In the genomic region with DNA sequence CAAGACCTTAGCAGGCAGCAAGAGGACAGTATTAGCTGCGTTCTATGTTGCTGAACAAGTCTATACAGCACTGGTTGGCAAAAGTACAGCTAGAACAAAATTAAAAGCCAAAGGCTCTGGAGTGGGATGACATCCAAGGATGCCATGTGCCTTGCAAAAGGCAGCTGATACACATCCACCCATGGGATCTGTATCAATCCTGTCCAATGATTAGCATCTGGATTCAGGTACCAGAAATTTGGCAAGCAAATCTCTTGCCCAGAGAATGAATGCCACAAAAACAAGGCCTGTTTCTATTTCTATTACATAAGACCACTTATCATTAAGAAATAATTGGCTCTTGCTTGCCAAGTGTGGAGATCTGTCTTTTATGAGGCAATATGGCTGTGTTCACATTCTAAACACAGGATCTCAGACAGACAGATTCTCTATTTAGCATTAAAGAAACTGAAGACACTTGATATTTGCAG, we compare ENCODE assay signal across 25 mouse cellular contexts.
DNase-seq lines count a peak whose midpoint lies in the region; ATAC-seq and TF ChIP-seq lines count a peak whose summit lies in the region.
"Had no signal": no experiment of that assay in that cellular context is flagged by ENCODE, and none has a peak within 500 bp of the region (broad histone marks: within the 10 kb centered on the region; RNA-seq: fewer than 3 reads in every experiment).

No protein-coding gene starts in this region.

- no peak for DNase-seq in hindbrain, embryonic 11.5 days (ENCODE audit: low spot score)
- no peak for DNase-seq in neural tube, embryonic 10.5 days (ENCODE audit: extremely low spot score, low spot score)
- DNase-seq in hindbrain, postnatal 0 days (ENCODE audit: low spot score) = peak; percentile 18
- DNase-seq in T-cell, adult 2 months (ENCODE audit: low spot score) = no peak
- DNase-seq: adrenal gland, adult 2 months; cerebellum, adult 2 months; gastrocnemius, postnatal 25 days; heart, postnatal 36 days; kidney, adult 2 months; kidney, postnatal 10 days; lung, adult 18-20 months; right cerebral cortex, adult 18-20 months; right cerebral cortex, postnatal 4 days; thymus, postnatal 25 days had no signal

- no peak overlapping the region for H3K4me2 ChIP-seq in forebrain, embryonic 13.5 days
- H3K4me2 ChIP-seq in forebrain, embryonic 12.5 days = no peak overlapping the region
- no peak overlapping the region for H3K4me2 ChIP-seq in hindbrain, embryonic 16.5 days (ENCODE audit: low read length)
- no peak overlapping the region for H3K4me2 ChIP-seq in hindbrain, embryonic 11.5 days (replicated peaks; ENCODE audit: low read depth, low read length)
- H3K4me2 ChIP-seq in neural tube, embryonic 14.5 days (ENCODE audit: low read depth, low read length) = no peak overlapping the region
- no peak overlapping the region for H3K4me2 ChIP-seq in hindbrain, postnatal 0 days (ENCODE audit: low read depth, low read length)
- H3K4me2 ChIP-seq: heart, embryonic 15.5 days; limb, embryonic 12.5 days; liver, embryonic 12.5 days; midbrain, embryonic 12.5 days; neural tube, embryonic 15.5 days had no signal

- 74% methylated on average over 1 of the region's 1 CpGs for WGBS in forebrain, embryonic 13.5 days
- WGBS in forebrain, embryonic 12.5 days = 84% methylated on average over 1 of the region's 1 CpGs
- WGBS in hindbrain, embryonic 16.5 days = 71% methylated on average over 1 of the region's 1 CpGs
- WGBS in hindbrain, embryonic 11.5 days = 94% methylated on average over 1 of the region's 1 CpGs
- WGBS in neural tube, embryonic 14.5 days = 78% methylated on average over 1 of the region's 1 CpGs
- 57% methylated on average over 1 of the region's 1 CpGs for WGBS in hindbrain, postnatal 0 days

- no peak for TF ChIP-seq CTCF in hindbrain, postnatal 0 days (IDR thresholded peaks at IDR 0.05; ENCODE audit: low read depth)

- H3K9me3 ChIP-seq in forebrain, embryonic 13.5 days (replicated peaks) = no peaks in the 10 kb centered on the region
- no peaks in the 10 kb centered on the region for H3K9me3 ChIP-seq in forebrain, embryonic 12.5 days
- no peaks in the 10 kb centered on the region for H3K9me3 ChIP-seq in hindbrain, embryonic 16.5 days (ENCODE audit: control insufficient read depth, low read length)
- H3K9me3 ChIP-seq in hindbrain, embryonic 11.5 days (ENCODE audit: control insufficient read depth, low read length) = no peaks in the 10 kb centered on the region
- no peaks in the 10 kb centered on the region for H3K9me3 ChIP-seq in neural tube, embryonic 14.5 days (ENCODE audit: control insufficient read depth, low read length)
- H3K9me3 ChIP-seq in hindbrain, postnatal 0 days (ENCODE audit: low read length) = no peaks in the 10 kb centered on the region
- H3K9me3 ChIP-seq: heart, embryonic 15.5 days; limb, embryonic 12.5 days; liver, embryonic 12.5 days; midbrain, embryonic 12.5 days; neural tube, embryonic 15.5 days had no signal

- no peak overlapping the region for H3K4me3 ChIP-seq in forebrain, embryonic 13.5 days
- no peak overlapping the region for H3K4me3 ChIP-seq in forebrain, embryonic 12.5 days (replicated peaks)
- no peak overlapping the region for H3K4me3 ChIP-seq in hindbrain, embryonic 16.5 days (ENCODE audit: low read length)
- no peak overlapping the region for H3K4me3 ChIP-seq in hindbrain, embryonic 11.5 days (ENCODE audit: low read depth, low read length)
- H3K4me3 ChIP-seq in neural tube, embryonic 14.5 days (ENCODE audit: low read depth, low read length) = no peak overlapping the region
- H3K4me3 ChIP-seq in hindbrain, postnatal 0 days (ENCODE audit: low read length) = no peak overlapping the region
- H3K4me3 ChIP-seq: heart, embryonic 15.5 days; limb, embryonic 12.5 days; liver, embryonic 12.5 days; midbrain, embryonic 12.5 days; myocyte; neural tube, embryonic 15.5 days had no signal

- H3K27ac ChIP-seq in forebrain, embryonic 13.5 days = no peak overlapping the region
- no peak overlapping the region for H3K27ac ChIP-seq in forebrain, embryonic 12.5 days
- no peak overlapping the region for H3K27ac ChIP-seq in hindbrain, embryonic 16.5 days (ENCODE audit: low read depth, low read length)
- no peak overlapping the region for H3K27ac ChIP-seq in hindbrain, embryonic 11.5 days (ENCODE audit: low read depth, low read length)
- H3K27ac ChIP-seq in neural tube, embryonic 14.5 days (ENCODE audit: low read depth, low read length) = no peak overlapping the region
- H3K27ac ChIP-seq in hindbrain, postnatal 0 days = no peak overlapping the region
- H3K27ac ChIP-seq: heart, embryonic 15.5 days; limb, embryonic 12.5 days; liver, embryonic 12.5 days; midbrain, embryonic 12.5 days; neural tube, embryonic 15.5 days had no signal

- peak; percentile 75 for ATAC-seq in forebrain, embryonic 13.5 days
- no peak for ATAC-seq in forebrain, embryonic 12.5 days (ENCODE audit: low FRiP score)
- ATAC-seq in hindbrain, embryonic 16.5 days = peak; percentile 70; the same call in 1 of the 2 replicates
- no peak for ATAC-seq in hindbrain, embryonic 11.5 days (ENCODE audit: low FRiP score)
- peak; percentile 51 for ATAC-seq in neural tube, embryonic 14.5 days (ENCODE audit: low read depth)
- ATAC-seq in hindbrain, postnatal 0 days = no peak
- ATAC-seq: inflammation-experienced regulatory T-cells, adult 6 months; liver, embryonic 12.5 days had no signal

- no peak overlapping the region for H3K9ac ChIP-seq in forebrain, embryonic 13.5 days
- no peak overlapping the region for H3K9ac ChIP-seq in forebrain, embryonic 12.5 days
- no peak overlapping the region for H3K9ac ChIP-seq in hindbrain, embryonic 16.5 days (ENCODE audit: low read depth, low read length)
- H3K9ac ChIP-seq in hindbrain, embryonic 11.5 days (ENCODE audit: low read depth, low read length) = no peak overlapping the region
- H3K9ac ChIP-seq in neural tube, embryonic 14.5 days (replicated peaks; ENCODE audit: low read depth, low read length) = no peak overlapping the region
- H3K9ac ChIP-seq in hindbrain, postnatal 0 days (replicated peaks; ENCODE audit: low read length) = no peak overlapping the region
- H3K9ac ChIP-seq: heart, embryonic 15.5 days; limb, embryonic 12.5 days; liver, embryonic 12.5 days; midbrain, embryonic 12.5 days; neural tube, embryonic 15.5 days had no signal

- H3K36me3 ChIP-seq in forebrain, embryonic 13.5 days (ENCODE audit: poor library complexity, severe bottlenecking) = no peaks in the 10 kb centered on the region
- no peaks in the 10 kb centered on the region for H3K36me3 ChIP-seq in forebrain, embryonic 12.5 days (replicated peaks)
- no peaks in the 10 kb centered on the region for H3K36me3 ChIP-seq in hindbrain, embryonic 16.5 days (ENCODE audit: control insufficient read depth, insufficient read depth, low read length)
- H3K36me3 ChIP-seq in hindbrain, embryonic 11.5 days (ENCODE audit: control insufficient read depth, insufficient read depth, low read length) = no peaks in the 10 kb centered on the region
- H3K36me3 ChIP-seq in neural tube, embryonic 14.5 days (ENCODE audit: control insufficient read depth, insufficient read depth, low read length) = no peaks in the 10 kb centered on the region
- H3K36me3 ChIP-seq in hindbrain, postnatal 0 days (ENCODE audit: insufficient read depth, low read length) = no peaks in the 10 kb centered on the region
- H3K36me3 ChIP-seq: heart, embryonic 15.5 days; limb, embryonic 12.5 days; liver, embryonic 12.5 days; midbrain, embryonic 12.5 days; neural tube, embryonic 15.5 days had no signal

- H3K4me1 ChIP-seq in forebrain, embryonic 13.5 days = 0 out of 2 replicates have a peak, but pooled peaks cover 5% of the 10 kb centered on the region
- H3K4me1 ChIP-seq in forebrain, embryonic 12.5 days = no peaks in the 10 kb centered on the region
- H3K4me1 ChIP-seq in hindbrain, embryonic 16.5 days (ENCODE audit: control insufficient read depth, insufficient read depth, low read depth, low read length) = no peaks in the 10 kb centered on the region
- no peaks in the 10 kb centered on the region for H3K4me1 ChIP-seq in hindbrain, embryonic 11.5 days (replicated peaks; ENCODE audit: control insufficient read depth, insufficient read depth, low read length)
- no peaks in the 10 kb centered on the region for H3K4me1 ChIP-seq in neural tube, embryonic 14.5 days (ENCODE audit: control insufficient read depth, insufficient read depth, low read length)
- H3K4me1 ChIP-seq in hindbrain, postnatal 0 days (ENCODE audit: insufficient read depth, low read length) = no peaks in the 10 kb centered on the region
- H3K4me1 ChIP-seq: heart, embryonic 15.5 days; limb, embryonic 12.5 days; liver, embryonic 12.5 days; midbrain, embryonic 12.5 days; neural tube, embryonic 15.5 days had no signal

- no peaks in the 10 kb centered on the region for H3K27me3 ChIP-seq in forebrain, embryonic 13.5 days
- H3K27me3 ChIP-seq in forebrain, embryonic 12.5 days = no peaks in the 10 kb centered on the region
- no peaks in the 10 kb centered on the region for H3K27me3 ChIP-seq in hindbrain, embryonic 16.5 days (replicated peaks; ENCODE audit: control insufficient read depth, insufficient read depth, low read length)
- H3K27me3 ChIP-seq in hindbrain, embryonic 11.5 days (ENCODE audit: control insufficient read depth, insufficient read depth, low read length) = no peaks in the 10 kb centered on the region
- H3K27me3 ChIP-seq in neural tube, embryonic 14.5 days (ENCODE audit: control insufficient read depth, insufficient read depth, low read length) = no peaks in the 10 kb centered on the region
- H3K27me3 ChIP-seq in hindbrain, postnatal 0 days (ENCODE audit: insufficient read depth, low read length) = no peaks in the 10 kb centered on the region
- H3K27me3 ChIP-seq: heart, embryonic 15.5 days; limb, embryonic 12.5 days; liver, embryonic 12.5 days; midbrain, embryonic 12.5 days; neural tube, embryonic 15.5 days had no signal

Comparison
In these comparisons a context has a peak if more than half of its experiments do, and no peak if none do; other contexts are left out.
1. ATAC-seq: peak in forebrain, embryonic 13.5 days (single experiment), hindbrain, embryonic 16.5 days (single experiment) and neural tube, embryonic 14.5 days (single experiment); none in forebrain, embryonic 12.5 days (single experiment), hindbrain, embryonic 11.5 days (single experiment) and hindbrain, postnatal 0 days (single experiment).